Mouse (Mus musculus): Measurements from ENCODE around the gene Fhad1.

Gene Fhad1

DNA sequence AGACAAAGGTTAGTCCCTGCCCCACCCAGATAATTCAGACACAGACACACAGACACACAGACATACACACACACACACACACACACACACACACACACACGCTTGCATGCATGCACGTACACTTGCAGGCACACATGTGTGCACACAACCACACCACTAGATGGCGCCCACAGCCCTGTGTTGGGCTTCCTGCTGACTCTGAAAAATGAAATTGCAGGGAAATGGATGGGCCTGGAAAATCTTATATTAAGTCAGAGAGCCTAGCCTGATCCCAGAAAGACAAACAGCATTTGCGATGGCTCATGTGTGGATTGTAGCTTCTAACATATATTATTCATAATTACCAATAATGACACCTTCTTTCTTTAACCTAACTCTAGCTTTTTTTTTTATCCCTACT, 38.7 kb downstream of the Fhad1 start:
- DNase-seq (ENCODE audit: low spot score): no peak

DNA sequence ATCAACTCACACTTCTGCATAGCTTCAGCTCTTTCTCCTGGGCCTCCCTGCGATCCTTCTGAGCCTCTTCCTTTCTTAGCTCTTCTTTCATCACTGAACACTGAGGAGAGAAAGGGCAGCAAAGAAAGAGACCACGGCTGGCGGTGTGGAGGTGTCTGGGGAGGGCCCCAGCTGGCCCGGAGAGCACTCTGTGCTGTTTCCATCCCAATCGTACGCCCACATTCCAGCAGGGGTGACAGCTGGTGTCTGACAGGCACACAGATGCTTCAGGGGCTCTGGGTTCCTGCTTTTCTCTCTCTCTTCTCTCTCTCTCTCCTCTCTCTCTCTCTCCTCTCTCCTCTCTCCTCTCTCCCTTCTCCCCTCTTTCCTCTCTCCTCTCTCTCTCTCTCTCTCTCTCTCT, 50.3 kb downstream of the Fhad1 start:
- no peak for DNase-seq (ENCODE audit: low spot score)

DNA sequence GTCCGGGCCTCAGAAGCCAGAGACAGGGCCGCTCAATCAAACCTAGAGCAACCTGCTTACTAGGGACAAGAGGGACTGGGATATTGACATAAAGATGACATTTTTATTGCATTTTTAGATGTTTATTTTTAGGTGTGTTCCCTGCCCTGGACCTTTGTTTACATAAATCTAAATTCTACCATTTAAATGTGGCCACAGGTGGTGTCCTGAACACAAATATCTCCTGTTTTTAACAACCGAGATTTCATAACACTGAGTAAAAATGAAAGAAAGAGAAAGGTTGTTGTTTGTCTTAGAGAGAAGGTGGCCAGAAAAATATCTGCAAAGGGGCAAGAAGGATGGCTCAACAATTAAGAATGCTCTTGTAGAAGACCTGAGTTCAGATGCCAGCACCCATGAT, 51.0 kb downstream of the Fhad1 start:
- DNase-seq (ENCODE audit: low spot score): no peak

DNA sequence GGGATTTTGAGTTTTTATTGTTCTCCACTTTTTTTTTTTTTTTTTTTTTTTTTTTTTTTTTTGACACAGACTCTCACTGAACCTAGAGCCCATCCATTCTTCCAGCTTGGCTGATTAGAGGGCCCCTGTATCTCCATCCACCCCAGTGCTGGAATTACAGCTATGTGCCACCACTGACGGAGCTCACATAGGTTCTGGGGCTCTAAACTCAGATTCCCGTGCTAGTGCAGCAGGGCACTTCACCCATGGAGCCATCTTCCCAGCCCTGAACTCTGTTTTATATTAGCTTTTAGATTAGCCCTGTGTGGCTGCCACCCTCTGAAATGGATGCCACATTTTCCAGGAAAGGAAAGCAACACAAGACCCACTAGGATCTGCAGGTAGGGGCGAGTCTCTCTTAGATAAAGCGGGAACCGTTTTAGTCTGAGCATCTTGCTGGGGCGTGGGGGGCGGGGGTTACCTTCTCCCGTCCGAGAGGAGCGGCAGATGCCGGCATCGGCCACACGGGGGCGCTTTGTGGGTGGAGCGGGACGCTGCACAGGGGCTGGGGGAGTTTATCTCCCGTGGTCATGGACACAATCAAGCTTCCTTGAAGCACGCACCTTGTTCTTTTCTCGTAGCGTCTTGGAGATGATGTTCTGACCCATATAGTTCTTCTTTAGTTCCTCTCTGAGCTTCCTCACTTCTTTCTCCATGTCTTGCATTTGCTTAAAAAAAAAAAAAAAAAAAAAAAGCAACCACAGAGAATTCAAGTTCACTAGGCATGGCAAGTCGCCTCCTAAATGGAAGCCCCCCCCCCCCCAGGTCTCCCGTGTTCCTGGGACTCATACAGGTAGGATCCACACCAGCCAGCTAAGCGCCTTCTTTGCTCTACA, 51.8 kb downstream of the Fhad1 start:
- DNase-seq (ENCODE audit: low spot score): no peak

DNA sequence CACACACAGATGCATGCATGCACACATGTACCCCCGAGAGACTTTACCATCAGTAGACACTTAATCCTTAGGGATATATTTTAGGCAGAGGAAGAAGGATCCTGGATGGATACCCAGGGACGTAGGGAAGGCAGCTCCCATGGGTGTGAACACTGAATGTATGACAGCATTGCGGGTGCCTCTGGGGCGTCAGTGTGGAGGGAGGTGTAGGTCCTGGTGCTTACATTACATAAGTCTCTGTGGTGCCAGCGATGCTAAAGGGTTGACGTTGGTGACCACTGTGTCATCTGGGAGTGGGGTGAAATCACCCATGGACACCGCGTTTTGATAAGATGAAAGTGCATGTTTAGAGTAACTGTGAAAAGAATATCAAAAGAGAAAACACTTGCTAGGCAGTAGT, 54.8 kb downstream of the Fhad1 start:
- DNase-seq (ENCODE audit: low spot score): no peak

DNA sequence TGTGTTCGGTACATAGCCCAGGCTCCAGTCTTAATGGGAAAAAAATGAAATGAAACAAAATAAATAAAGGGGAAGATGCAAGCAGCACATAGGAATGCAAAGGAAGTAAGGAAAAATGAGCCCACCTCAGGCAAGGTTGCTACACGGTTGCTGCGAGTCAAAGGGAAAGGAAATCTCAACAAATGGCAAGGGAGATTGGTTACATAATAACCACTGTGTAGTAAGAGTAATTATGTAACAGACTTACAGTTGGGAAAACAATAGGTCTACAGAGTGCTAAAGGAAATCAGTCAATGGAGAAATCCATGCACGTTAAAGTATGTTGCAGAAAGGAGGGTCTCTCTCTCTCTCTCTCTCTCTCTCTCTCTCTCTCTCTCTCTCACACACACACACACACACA, 55.3 kb downstream of the Fhad1 start:
- no peak for DNase-seq (ENCODE audit: low spot score)

DNA sequence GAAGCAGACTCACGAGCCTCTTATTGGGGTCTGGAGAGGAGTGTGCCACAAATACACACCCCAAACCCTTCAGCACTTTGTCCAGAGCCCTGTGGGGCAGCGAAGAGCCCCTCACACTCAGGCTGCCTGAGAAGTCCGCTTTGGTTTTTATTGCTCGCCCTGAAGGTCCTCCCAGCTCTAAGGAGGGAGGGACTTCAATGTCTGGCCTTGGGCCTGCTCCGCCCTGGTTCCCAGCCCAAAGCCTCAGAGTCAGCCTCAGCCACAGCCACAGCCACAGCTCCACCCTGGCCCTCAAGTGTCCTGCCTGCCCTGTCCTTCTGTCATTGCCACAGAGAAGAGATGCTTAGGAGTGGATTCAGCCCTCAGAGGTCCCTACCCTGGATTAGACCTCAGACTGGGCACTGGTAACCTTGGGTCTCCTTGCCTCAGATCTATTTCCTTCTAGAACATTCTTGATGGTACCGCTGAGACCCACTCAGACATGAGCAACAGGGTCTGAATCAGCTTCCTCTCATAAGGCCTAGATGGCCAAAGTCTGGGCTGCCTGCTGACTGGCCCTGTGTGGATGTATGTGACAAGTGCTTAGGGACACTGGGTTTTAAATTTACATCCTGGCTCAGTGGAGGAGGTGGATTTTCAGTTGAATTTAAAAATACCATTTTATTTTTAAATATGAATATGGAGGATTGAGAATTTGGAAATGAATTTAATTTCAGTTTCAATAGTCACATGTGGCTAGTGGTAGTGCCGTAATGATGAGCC, 56.1 kb downstream of the Fhad1 start:
- no peak for DNase-seq (ENCODE audit: low spot score)

DNA sequence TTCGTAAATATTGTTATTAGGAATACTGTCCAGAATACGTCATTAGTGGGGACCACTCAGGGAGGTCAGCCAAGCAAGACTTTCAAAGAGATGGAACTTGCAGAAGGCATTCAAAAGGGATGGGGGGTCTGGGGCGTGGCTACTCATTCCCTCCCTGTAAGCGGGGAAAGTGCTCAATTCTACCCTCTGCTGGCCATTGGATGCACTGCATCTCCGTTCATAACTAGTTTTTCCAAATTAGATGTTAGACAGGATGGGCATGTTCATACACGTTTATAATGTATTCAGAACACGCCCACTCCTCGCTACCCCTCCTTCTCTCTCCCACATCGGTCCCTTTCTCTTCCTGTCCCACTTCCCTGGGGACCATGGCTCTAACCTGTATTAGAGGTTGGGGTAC, 56.7 kb downstream of the Fhad1 start:
- DNase-seq (ENCODE audit: low spot score): no peak

DNA sequence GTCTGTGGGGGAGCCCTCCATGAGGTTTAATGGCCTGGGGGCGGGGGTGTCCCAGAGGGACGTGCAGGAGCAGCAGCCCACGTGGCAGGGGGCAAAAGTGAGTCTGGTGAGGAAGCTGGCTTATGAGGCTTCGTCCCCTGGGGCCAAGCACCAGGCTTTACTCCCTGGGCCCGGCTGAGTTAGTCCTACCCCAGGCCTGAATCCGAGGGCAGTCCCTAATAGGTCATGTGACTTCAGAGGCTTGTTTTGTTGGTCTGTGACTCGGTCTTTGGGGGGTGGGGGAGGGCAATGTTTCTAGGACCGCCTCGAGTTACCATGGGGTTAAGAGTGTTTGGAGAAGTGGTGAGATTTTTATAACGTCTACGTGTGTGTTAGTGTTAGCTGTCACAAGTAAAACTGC, 57.1 kb downstream of the Fhad1 start:
- DNase-seq (ENCODE audit: low spot score): no peak

DNA sequence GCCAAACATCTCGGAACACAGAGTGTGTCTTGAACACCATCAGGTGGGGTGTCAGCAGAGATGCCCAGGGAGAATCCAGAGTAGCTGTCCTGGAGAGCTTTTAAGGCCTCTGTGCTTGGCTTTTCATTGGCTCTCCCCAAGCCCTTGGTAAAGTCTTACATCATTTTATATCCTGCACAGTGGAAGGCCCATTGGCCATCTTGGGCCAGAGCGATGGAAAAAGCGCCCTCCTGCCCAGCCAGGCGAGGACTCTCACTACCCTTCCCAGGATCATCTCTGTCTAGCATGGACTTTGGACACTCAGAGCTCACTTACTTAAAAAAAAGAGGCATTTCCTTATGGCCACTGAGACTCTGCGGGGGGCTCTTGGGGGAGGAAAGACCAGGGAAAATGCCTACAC, 58.0 kb downstream of the Fhad1 start:
- no peak for DNase-seq (ENCODE audit: low spot score)

DNA sequence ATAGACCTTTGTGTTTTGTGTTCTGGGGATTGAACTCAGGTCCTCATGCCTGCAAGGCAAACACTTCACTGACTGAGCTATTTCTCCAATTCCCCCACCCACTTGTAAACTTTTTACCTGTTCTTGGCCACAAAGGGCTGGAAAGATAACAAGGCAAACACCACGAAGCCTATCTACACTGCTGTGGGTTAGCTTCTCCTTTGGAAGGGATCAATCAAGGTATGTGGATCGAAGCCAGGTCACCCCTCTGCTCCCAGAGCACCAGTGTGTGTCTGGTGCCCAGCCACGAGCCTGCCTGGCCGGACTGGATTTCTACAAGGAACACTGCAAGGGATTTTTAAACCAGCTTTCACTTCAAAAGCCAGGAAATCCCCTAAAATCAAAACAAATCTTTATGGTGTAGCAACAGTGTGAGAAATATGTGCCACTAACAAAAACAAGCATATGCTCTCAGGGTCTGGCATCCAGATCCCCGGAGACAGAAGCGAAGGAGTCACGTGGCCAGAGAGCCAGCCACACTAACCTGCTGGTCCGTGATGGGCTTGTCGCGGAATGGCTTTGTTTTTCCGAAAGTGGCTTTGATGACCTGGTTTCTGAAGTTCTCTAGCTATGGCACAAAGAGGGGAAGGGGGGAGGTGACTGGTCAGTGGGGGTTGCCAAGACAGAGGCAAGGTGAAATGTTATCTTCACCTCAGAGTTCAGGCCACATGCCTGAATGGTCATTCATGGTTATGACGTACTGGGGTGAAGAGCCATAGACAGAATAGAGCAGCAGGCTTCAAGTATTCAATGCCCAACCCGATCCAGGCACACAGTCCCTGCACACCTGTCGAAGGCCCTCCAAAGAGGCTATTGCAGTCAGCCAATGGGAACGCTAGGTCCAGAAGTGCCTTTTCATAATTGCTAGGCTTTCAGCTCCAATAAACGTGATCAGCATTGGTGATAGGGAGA, 59.8 kb downstream of the Fhad1 start:
- DNase-seq (ENCODE audit: low spot score): no peak

DNA sequence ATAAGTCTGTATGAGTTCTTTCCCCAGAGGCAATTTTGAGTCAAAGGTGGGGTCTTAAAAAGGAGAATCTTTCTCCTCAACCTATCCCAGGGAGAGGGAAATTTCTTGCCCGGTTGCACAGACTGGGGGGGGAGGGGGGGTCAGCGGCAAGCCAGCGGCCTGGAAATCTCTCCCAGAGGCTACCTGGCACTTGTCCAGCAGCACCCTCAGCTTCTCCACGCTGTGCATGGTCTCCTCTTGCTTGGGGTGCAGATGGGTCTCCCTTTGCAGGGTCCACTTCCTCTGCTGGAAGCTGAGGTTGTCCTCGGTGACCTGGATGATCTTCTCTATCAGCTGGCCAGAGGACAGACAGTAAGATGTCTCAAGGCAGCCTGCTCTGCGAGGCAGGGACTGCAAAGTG, 61.0 kb downstream of the Fhad1 start:
- no peak for DNase-seq (ENCODE audit: low spot score)

DNA sequence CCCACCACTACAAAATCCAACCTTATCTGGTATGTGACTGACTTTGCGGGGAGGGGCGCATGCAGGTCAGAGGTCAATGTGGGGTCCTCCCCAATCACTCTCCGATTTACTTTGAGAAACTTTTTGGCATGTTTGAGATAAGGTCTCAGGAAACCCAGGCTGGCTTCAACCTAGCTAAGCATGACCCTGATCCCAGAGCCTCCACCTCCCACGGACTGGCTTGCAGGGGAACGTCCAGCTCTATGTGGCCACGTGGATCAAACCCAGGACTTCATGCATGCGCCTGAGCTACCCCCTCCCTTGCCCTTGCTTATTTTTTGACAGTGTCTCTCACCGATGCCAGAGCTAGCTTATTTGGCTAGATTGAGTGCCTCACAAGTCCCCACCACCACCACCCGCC, 61.6 kb downstream of the Fhad1 start:
- no peak for DNase-seq (ENCODE audit: low spot score)

DNA sequence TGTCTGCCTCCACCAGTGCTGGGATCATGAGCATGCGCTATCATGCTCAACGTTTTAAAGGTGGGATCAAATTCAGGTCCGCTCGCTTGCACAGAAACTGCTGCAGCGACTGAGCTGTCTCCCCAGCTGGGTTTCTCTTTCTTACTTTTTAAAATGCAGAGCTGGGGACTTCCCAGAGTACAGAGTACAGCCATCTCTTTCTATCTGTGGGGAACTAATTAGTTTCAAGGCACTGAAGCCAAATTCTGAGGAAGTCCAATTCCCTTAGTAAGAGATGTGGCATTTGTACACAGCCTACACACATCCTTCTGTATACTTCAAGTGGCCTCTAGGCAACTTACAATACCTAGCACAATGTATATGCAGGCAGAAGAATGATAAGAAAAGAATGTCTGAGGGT, 62.1 kb downstream of the Fhad1 start:
- no peak for DNase-seq (ENCODE audit: low spot score)

DNA sequence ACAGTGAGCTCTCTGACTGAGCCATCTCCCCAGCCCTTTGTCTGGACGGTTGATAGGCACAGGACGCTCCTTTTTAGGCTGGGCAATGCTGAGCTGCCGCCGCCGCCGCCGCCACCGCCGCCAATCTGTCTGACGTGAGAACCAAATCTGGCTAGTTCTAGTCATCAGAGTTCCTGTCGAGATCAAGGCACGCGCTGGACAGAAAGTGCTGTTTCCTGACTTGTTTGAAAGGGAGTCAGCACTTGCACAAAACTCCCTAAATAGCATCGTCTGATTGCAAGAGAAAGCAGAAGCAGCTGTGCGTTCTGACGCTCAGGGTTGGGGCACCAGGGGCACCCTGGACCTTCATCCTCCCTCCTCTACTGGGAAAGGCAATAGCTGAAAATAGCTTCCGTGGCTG, 62.8 kb downstream of the Fhad1 start:
- no peak for DNase-seq (ENCODE audit: low spot score)

DNA sequence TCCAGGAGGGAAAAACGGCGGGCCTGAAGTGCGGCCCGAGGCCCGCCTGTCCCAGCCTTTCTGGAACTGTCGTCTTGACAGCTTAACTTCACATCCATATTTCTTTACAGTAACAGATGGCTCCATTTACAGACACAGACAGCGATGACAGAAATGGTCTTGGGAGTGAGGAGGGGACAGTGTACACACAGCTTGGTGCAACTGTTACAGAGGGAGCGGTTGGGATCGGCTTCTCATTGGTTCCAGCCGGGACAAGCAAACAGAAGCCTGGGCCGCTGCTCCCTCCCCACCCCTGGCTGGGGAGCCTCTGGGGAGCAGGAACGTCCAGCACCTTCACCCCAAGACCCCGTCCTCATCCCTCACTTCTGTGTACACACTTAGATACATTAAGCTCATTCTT, 65.4 kb downstream of the Fhad1 start:
- DNase-seq (ENCODE audit: low spot score): no peak

DNA sequence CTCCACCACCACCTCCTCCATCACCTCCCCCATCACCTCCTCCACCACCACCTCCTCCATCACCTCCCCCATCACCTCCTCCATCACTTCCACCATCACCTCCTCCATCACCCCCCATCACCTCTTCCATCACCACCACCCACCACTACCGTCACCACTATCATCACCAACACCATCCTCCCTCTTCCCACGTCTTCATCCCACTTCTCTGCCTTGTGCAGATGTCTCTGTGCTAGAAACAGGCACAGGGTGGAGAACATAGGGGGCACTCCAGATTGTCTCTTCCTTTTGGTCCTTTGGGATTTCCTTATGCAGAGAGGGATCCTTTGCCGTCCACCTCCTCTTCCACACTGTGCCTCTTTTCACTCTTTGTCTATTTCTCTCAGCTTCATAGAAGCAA, 66.1 kb downstream of the Fhad1 start:
- no peak for DNase-seq (ENCODE audit: low spot score)

DNA sequence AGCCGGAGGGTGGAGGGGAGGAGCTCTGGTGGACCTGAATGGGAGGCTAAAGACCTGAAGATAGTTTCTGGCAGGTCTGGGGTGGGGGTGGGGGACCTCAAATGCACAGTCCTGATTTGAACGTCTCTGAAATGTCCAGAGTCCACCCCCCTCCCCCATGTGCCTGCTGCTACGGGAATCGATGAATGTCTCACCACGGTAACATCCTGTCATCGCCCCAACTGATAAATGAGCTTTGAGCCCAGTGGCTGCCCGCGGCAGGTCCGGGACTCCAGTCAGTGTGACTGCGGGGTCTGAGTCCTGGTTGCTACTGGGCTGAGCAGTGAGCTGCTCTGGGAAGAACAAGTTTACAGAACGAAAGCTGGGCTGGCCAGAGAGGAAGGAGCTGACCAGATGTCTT, 72.5 kb downstream of the Fhad1 start:
- no peak for DNase-seq (ENCODE audit: low spot score)

DNA sequence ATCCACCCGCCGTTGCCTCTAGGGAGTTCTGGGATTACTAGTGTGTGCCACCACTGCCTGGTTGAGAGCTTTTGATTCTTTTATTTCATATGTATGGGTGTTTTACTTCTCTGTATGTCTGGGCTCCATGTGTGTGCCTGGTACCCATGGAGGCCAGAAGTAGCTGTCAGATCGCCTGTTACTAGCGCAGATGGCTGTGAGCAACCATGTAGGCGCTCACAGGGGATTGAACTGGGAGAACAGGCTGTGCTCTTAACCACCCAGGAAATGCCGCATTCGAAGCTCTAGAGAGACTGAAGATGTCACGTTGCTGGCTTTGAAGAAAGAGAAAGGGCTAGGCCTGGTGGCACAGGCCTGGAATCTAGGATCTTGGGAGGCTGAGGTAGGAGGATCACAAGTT, 73.6 kb downstream of the Fhad1 start:
- no peak for DNase-seq (ENCODE audit: low spot score)

DNA sequence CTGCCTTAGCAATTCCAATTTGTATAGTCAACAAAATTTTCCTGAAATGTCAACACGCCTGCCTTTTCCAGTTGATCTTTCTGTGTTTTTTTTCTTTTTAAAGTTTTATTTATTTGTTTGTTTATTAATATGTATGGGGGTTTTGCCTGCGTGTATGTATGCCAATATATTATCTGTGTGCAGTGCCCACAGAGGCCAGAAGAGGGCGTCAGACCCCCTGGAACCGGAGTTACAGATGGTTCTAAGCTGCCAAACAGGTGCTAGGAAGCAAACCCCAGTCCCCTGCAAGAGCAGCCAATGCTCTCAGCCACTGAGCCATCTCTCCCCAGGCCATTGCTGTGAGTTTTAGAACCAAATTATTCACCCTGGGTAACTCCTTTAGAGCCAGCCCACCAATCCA, 76.3 kb downstream of the Fhad1 start:
- DNase-seq (ENCODE audit: low spot score): no peak

DNA sequence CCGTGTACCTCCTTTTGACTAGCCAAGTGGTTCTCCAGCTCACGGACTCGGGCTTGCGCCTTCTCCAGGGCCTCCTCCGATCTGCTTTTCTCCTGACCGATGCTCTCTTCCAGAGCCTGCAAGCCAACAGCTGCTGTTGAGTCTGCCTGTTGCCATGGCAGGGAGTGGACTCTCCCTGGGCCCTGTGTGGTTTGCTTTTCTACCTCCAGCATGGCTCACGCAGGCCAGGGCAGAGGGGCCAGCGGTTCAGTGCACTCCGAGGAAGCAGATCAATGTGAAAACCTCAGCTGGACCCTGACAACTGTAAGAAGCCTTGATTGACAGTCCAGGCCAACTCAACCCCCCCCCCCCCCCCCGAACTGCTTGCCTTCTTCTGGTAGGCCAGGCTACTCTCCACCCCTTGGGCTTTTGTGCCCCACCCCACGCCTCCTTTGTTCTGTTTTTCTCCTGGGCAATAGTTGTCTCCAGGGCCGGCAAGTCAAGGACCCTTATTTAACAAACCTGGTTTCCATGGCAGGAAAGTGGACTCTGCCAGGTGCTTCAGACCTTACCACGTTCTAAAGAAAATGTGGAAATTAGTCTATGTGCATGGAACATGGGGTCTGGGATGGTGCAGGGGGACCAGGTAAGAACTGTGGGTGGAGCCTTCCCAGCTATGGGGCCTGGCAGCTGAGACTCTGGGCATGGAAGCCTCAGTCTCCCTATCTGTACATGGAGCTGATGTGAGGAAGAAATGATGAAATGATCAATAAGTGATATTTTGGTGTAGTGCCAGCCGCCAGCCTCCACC, 81.9 kb downstream of the Fhad1 start:
- DNase-seq (ENCODE audit: low spot score): no peak

DNA sequence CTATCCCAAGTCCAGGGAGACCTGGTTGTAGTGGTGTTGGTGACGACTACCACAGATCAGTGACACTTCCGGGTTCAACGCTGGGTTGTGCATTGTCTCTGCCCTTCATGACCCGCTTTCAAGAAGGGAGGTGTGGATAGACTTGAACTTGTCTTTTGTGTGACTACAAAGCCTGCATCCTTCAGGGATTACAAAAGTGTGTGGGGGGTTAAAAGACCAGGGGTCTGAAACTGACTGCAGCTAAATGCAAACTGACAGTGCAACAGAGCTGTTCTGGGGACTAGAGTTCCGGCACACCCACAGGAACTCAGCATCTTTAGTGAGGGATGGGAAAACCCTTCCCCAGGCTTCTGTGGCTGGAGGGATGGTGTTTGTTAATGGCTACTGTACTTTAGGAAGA, 83.4 kb downstream of the Fhad1 start:
- DNase-seq (ENCODE audit: low spot score): no peak
